Mouse (Mus musculus): Measurements from ENCODE around the gene Ptch2.
A peak's percentile ranks its signal among the peaks of the same experiment; 100 is the strongest.

The Ptch2 gene

DNA sequence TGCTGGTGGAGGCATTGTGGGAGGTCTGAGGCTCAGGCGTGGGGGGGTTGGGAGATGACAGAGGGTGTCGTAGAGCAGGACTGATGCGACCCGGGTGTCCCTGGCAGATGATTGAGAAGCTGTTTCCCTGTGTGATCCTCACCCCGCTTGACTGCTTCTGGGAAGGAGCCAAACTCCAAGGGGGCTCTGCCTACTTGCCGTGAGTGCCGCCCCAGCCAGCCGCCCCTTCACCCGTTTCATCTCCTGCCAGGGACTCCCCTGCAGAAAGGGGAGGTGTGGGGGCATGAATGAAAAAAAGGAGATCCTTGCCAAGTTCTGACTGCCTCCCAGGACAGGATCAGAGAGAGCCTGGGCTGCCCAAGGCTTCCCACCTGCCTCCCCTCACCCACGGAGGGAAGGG is 9.3 kb downstream of the Ptch2 start:
- no peak for DNase-seq (ENCODE audit: low spot score)

DNA sequence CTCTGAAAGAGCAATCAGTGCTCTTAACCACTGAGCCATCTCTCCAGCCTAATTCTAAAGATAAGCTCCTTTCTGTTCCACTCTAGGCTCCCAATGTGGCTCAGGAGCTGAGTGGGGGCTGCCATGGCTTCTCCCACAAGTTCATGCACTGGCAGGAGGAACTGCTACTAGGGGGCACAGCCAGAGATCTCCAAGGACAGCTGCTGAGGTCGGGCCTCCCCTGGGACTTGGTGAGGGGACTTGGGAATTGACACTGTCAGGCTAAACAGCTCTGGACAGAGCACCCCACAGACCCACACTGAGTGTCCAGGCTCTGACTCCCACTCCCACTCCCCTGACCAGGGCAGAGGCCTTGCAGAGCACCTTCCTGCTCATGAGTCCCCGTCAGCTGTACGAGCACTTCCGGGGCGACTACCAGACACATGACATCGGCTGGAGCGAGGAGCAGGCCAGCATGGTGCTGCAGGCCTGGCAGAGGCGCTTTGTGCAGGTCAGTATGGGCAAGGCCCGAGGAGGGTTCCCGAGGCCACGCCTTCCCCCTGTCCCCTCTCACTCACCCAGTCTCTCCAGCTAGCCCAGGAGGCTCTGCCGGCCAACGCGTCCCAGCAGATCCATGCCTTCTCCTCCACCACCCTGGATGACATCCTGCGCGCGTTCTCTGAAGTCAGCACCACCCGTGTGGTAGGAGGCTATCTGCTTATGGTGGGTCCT is 12.1 kb downstream of the Ptch2 start:
- no peak for DNase-seq (ENCODE audit: low spot score)

DNA sequence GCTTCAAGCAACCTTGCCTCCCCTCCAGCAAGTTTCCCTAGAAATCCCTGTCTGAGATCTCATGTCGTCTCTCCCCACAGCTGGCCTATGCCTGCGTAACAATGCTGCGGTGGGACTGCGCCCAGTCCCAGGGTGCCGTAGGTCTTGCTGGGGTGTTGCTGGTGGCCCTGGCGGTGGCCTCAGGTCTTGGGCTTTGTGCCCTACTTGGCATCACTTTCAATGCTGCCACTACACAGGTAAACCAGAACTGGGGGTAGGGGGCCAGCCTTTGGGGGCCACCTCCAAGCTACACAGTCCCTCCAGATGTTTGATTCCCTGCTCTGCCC is 12.6 kb downstream of the Ptch2 start:
- no peak for DNase-seq (ENCODE audit: low spot score)

DNA sequence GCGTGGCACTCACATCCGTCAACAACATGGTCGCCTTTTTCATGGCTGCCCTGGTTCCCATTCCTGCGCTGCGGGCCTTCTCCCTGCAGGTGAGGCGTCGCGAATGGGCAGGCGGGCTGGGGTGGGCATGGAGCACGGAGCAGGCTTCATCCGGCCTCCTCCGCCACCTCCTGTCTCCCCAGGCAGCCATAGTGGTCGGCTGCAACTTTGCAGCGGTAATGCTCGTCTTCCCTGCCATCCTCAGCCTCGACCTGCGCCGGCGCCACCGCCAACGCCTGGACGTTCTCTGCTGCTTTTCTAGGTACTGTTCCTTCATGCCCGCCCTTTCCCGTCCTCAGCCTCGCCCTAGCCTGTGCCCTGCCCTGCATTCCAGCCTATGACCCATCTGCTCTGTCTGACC is 13.5 kb downstream of the Ptch2 start:
- no peak for DNase-seq (ENCODE audit: low spot score)

DNA sequence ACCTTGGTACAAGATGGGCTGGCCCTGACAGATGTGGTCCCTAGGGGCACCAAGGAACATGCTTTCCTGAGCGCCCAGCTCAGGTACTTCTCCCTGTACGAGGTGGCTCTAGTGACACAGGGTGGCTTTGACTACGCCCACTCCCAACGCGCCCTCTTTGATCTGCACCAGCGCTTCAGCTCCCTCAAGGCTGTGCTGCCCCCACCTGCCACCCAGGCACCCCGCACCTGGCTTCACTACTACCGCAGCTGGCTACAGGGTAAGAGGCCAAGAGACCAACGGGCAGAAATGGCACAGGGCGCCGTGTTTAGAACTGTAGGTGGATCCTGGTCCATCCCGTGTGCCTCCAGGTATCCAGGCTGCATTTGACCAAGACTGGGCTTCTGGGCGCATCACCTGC is 14.4 kb downstream of the Ptch2 start:
- no peak for DNase-seq (ENCODE audit: low spot score)

DNA sequence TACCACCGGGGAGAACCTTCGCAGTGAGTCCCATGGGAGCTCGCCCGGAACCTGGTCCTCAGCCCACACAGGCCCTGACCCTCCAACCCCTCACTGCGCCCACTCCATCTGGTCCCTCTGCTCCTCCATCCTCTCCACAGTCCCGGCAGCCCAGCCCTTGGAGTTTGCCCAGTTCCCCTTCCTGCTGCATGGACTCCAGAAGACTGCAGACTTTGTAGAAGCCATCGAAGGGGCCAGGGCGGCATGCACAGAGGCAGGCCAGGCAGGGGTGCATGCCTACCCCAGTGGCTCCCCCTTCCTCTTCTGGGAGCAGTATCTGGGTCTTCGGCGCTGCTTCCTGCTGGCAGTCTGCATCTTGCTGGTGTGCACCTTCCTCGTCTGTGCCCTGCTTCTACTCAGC is 15.1 kb downstream of the Ptch2 start:
- DNase-seq (ENCODE audit: low spot score): no peak

DNA sequence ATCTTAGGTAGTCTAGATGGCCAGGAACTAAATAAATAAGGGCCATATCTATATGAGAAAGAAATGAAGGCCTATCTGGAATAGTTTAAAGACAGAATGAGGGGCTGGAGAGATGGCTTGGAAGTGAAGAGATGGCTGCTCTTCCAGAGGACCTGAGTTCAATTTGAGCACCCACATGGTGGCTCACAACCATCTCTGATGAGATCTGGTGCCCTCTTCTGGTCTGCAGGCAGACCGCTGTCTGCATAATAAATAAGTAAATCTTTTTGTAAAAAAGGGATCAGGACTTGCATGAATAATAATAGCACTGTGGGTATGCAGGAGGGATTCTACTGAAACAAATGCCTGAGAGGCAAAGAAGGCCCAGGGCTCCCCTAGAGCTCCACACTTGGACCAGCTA is 17.4 kb downstream of the Ptch2 start:
- no peak for DNase-seq (ENCODE audit: low spot score)

DNA sequence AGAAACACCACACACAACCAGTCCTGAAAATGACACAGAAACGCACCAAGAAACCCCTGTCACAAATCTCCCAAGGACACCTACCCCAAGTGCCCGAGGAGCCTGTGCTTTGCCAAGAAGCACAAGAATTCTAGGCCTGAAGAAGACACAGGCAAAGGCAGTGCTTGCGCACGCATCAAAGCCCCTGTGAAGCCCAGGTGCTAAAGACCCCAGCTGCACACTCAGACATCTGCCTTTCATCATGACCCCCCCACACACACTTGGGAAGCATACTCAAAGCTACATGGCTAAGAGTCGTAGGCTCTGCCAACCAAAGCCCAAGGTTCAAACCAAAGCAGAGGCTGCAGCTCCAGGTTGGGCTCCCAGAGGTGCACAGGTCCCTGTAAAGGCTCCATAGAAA is 19.7 kb downstream of the Ptch2 start:
- DNase-seq (ENCODE audit: low spot score): no peak

DNA sequence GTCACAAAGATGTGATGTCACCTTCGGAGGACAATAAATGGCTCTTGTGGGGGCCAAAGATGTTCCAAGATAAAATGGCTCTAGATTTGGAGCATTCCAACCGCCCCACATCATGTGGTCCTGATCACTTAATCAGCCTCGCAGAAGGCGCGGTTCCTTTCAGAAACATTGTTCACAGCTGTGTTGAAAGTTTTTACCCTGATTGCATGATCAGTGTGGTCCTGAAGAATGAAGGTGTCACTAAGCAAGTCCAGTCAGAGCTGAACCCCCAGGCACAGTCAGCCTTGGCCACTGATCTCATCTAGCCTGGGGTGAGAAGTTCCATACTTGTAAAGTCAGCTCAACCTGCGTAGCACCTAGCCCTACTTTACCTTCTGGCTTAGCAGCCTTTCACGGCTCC is 22.1 kb downstream of the Ptch2 start:
- DNase-seq (ENCODE audit: low spot score): no peak

DNA sequence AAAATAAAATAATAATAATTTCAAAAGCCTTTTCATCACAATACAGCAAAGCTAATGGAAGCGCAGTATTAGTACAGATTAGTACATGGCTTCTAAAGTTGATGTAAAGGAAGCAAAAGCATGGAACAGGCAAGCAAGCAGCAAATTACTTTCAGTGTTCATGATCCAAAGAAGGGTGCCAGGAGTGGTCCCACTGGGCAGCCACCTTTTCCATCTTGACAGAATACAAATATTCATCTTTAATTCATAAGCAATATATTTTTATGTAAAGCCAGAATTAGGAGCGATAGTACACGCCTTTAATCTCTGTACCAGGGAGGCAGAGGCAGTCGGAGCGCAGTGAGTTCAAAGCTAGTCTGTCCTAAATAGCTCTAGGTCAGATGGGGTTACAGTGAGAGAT is 23.8 kb downstream of the Ptch2 start:
- DNase-seq (ENCODE audit: low spot score): no peak

DNA sequence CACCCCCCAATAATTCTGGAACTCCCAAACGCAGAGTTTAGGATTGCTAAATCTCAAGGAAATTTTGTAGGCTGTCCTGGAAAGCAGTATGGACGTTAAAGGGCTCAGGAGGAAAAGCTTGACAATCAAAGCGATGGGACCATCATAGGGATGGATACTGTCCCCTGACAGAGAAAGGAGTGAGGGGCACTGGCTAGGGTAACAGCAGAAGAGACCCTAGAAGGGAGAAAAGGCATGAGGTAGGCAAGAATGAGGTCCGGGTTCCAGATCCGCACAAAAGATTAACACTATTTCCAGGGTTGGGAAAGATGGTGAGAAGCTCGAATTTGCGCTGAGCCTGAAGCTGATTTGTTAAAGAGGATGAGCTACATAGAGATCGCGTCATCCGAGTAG is 24.2 kb downstream of the Ptch2 start:
- no peak for DNase-seq (ENCODE audit: low spot score)

DNA sequence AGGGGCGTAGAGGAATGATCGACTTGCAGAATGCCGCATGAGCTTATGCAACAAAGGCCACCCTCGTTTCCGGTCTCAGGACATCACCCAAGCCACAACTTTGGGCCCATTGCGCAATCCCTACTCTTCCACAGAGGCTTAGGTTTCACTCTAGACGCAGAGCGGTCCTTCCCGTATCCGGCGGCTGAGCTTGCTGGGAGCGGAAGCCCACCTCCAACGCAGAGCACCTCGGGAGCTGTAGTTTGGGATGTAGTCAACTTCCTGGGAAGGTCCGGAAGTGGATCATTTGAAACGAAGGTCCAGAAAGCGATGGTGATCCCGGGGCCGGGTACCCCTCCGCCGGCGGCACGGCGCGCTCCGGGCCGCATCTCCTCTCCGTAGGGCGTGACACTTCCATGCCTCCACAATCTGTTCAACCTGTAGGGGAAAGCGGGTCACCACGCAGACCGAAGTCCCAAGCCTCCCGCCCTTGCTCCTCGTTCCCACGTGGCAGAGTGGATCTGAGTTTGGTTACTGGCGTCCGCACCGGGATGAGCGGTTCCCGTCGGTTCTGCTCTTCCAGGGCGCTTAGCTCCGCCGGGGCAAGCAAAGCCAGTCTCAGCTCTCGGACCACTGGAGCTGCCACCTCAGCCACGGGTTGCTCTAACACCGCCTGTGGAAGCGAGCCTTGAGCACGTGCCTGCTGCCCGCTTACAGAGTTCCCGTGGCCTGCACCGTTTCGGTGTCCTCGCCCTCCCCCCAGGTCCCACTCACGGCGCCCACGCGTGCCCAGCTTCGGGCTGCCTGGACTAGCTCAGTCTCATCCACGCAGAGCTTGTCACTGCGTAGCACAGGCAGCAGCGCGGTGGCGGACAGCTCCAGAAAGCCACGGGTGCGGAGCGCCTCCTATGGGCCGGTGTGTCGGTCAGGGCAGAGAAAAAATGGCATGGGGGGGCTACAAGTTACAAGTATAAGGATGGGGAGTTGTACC is 24.9 kb downstream of the Ptch2 start:
- peak; percentile 97 for DNase-seq (ENCODE audit: low spot score)

DNA sequence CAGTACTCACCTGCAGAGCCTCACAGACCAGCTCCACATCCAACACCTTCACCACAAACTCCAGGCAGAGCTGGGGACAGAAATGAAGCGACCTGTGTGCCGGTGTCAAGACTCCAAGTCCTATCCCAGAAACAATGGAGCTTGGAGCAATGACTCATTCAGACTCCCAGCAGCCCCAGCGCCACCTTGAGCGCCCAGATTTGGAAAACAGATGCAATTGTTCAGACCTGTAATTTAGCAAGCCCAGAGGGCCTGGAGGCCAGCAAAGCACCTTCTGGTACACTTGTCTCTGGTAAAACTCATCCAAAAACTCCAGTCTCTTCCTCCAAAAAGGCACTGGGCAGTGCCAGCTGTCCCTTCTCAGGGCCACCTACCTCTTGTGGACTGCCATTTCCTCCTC is 26.3 kb downstream of the Ptch2 start:
- DNase-seq (ENCODE audit: low spot score): no peak

DNA sequence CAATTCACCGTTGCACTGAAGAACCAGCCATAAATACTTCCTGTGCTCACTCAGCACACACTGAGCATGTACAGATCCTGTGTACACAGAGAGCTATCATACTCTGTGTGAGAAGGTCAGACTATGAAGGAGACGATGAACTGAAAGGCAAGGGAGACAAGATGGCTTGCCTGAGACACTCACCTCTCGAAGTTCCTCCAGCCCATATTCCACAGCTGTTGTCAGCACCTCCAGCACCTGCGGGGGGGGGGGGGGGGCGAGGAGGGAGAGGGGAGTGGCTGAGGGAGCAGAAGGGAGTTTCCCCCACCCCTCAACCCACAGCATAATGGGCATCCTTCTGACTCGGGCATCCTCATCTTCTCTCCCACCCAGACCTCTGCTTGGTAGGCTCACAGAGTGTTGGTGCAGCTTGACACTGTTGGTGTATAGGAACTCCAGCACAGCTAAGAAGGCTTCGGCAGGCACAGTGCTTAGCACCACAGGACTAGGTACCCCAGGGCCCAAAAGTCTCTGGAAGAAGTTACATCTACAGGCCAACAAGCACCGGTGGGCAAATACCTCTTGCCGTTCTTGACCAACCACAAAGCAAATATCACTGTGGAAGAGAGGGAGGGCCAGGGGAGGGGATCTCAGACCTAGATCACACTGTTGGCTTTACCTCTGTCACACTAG is 27.8 kb downstream of the Ptch2 start:
- no peak for DNase-seq (ENCODE audit: low spot score)

DNA sequence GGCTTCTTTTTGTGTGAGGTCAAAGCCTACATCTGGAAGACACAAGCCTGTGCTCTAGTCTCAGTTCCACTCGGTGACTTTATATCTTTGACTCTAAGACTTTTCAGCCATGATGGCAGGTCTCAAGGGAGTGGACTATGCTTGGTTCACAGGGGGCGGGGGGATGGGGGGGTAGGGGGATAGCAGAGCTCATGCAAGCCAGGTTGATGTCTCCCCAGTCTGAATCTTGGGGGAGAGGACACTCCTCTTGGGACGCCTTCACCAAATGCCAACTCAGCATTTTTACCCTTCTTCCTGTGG is 28.3 kb downstream of the Ptch2 start:
- no peak for DNase-seq (ENCODE audit: low spot score)

DNA sequence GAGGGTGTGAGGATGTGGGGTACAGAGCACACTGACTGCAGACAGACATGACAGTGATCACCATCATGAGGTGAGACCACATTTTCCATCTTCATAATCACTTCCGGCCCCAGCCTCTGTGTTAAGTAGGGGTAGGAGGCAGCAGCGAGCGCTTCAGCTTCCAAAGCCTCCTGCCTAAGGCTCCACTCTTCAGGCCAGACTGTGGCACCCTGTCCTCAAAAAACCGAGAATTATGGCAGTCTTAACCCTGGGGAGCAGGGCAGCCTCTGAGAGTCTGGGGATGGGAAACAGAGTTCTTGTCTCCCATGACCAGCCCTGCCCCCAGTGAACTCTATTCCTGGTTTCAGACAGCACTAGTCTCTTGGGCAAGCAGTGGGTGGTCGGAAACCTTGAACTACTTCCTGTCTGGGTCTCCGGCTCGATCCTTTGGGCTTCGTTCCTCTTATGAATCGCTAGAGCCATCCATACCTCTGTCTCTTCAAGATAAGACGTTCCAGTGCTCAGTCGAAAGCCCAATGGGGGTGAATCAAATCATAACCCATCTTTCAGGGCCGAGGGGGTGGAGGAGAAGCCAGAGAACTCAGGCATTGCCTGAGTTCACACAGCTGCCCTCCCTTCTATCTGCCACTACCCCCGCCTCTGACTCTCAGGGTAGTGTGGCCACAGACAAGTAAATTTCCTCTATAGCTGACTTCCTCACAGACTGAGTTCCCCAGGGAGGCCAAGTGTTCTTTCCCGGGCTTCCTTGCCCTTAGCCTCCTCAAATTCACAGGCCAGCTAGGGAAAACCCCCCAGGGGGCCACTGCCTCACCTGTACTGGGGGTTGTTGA is 28.9 kb downstream of the Ptch2 start:
- DNase-seq (ENCODE audit: low spot score): peak; percentile 66

DNA sequence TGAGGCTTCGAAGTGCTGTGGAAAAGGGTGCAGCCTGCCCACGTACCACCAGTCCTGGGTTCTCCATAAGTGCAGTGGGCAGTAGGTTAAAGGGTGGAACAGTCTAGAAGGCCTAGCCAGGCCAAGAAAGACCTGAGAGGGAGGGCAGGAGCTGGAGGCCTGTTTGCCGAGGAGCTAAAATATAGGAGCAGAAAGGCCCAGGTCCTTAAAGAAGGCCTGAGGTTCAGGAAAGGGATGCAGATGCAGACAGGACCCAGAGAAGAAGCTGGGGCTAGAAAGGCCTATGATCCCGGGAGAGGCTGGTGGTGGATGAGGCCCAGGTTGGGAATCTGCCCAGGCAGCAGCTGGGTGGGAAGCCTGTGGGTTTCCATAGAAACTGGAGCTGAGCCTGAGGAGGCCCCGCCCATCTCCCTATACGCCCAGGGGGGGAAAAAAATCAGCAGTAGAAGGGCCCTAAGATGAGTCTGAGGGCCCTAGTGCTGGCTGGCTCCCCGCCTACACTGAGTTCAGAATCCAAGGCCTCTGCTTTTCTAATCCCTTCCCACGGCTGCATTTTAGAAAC is 29.6 kb downstream of the Ptch2 start, which contains the start of gene Btbd19:
TSS of gene Btbd19 (minus strand) at position 378 of the 562 bp plus-strand sequence.
- DNase-seq (ENCODE audit: low spot score): peak; percentile 81

DNA sequence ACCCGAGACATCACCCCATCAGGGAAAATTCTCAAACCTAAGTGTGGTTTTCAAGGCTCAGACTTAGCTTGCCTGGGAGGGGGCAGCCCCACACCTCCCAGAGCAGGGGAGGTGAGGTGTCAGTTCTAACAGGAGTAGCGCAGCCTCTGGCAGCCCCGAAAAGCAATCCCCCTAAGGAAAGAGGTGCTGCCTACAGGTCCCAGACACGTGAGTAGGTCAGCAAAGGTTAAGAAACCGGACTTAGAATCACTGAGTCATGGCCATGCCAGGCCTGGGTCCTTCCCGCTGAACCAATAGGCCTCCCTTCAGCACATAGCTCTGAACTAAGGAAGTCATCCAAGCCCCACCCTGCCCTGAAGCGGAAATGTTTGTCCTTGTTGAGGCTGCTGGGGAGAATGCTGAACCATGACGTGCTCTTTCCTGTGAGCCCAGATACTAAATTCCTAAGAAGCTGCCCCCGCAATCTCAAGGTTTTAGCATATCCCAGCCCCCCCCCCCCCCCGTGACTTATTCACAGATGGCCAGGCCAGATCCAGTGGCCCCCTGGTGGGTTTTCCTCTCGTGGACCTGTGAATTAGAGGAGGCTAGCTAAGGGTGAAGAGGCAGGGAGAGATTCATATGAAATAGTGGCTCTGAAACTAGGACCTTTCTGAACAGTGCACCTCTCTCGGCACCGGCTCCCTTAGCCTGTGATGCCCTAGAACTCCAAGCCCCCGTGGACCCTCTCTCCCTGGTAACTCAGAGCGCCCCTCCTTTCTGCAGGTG is 30.2 kb downstream of the Ptch2 start:
- DNase-seq (ENCODE audit: low spot score): peak; percentile 65

DNA sequence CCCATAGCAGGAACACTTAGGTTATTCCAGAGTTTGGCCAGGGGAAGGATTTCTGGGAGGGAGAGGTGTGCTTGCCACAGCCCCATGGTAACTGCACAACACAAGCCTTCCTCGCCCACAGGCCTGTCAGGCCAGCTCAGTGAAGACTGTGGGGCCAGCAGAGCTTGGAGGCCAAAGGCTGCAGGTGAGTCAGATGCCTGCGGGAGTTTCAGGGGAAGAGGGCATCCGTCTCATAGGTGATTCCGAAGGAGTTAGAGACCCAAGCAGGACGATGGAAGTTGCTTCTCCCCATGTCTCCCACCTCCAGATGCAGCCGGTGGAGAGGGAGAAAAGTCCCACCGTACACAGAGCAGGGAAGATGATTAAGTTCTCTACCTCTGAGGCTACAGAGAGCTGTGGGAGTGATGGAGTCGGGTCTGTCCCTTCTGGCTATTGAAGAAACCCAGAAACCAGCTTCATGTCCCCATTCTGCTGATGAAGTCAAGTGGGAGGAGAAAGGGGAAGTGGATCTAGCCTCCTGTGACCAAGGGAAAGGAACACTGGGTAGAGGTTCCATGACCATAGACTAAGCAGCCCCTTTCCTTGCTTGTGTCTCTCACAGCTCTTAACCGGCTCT is 30.9 kb downstream of the Ptch2 start, which contains the start of gene Tctex1d4:
TSS of gene Tctex1d4 (plus strand) at position 120 of the 616 bp plus-strand sequence.
- no peak for DNase-seq (ENCODE audit: low spot score)

DNA sequence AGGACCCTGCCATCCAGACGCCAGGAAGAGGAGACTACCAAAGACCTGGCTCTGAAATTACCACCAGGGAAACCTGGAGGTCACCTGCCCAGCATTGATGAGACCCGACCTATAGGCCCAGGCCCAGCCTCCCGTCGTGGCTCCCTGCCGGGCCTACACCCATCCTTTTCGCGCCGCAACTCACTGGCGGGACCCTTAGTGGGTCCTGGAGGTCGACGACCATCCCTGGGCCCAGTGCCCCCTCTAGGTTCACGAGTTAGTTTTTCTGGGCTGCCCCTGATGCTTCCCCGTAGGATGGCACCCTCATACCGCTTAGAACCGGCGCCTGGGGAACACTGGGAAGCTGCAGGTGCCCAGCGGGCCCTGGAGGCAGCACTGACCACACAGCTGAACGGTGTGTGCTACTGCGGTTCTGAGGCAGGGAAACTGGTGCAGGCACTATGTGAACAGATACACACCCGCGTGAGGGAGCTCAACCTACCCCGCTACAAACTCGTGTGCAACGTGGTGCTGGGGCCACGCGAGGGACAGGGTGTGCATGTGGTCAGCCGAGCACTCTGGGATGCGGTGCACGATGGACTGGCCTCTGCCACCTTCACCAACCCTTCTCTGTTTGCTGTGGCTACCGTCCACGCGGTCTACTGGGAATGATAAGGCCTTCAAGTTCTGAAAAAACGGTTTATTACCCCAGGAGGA is 32.3 kb downstream of the Ptch2 start:
- no peak for DNase-seq (ENCODE audit: low spot score)
